Mouse (Mus musculus) splenic B cell, adult 2 months (primary cell): Measurements from ENCODE around the gene H2-Ob.
A peak's percentile ranks its signal among the peaks of the same experiment; 100 is the strongest.

Experiments
- DNase-seq: peaks from one replicate; pipeline ENCODE4 v3.0.0-alpha.2; 2011; ENCODE audit warnings: low read depth, low spot score
- H3K27me3 ChIP-seq: 2 replicates; pipeline ENCODE4 v1.6.1; 2012; ENCODE audit warnings: mild to moderate bottlenecking, low read length, moderate library complexity, mixed read lengths; ENCODE audit not compliant: control insufficient read depth, poor library complexity, insufficient read depth, severe bottlenecking
- H3K36me3 ChIP-seq: 2 replicates; pipeline ENCODE4 v1.6.1; 2012; ENCODE audit warnings: mild to moderate bottlenecking, low read length, moderate library complexity, mixed read lengths; ENCODE audit not compliant: control insufficient read depth, poor library complexity, insufficient read depth, severe bottlenecking

Gene H2-Ob

DNA sequence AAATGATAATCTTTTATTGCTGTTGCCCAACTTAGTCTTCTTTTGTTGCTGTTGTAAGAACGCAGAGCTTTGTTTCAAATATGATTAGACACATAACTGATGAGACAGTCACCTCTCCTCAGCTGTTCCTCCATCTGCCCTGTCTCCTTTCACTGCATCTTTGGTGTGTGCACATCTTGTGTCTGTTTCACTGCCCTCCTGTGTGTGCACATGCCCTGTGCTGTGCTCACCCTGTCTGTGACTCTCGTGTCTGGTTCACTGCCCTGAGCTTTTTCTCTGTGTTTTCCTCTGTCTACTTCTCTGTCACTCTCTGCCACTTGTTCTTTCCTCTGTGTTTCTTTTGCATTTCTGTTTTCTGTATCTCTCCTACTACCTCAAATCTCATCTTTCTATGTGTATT, 31.5 kb downstream of the H2-Ob start:
- peaks cover 39% of the 10 kb centered on the region for H3K36me3 ChIP-seq
- DNase-seq, result peak; percentile 66
- H3K27me3 ChIP-seq, result no peaks in the 10 kb centered on the region

DNA sequence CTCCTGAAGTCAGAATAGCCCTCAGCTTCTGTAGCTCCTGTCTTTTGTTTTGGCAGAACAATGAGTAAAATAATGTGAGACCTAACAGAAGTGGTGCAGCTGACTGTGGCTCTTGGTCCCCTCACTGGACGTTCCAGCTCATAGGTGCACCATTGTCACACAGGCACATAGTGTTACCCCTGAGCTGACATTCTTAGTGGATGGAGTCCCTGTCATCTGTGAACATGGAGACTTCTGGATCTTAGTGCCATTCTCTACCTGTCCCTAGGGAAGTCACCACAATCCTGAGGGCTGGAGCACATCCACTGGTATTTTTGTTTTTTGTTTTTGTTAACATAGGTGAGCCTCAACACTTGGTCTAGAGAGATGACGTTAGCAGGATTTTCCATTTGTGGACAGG, 32.2 kb downstream of the H2-Ob start:
- no peaks in the 10 kb centered on the region for H3K27me3 ChIP-seq
- DNase-seq, result peak; percentile 64
- H3K36me3 ChIP-seq, result peaks cover 36% of the 10 kb centered on the region

DNA sequence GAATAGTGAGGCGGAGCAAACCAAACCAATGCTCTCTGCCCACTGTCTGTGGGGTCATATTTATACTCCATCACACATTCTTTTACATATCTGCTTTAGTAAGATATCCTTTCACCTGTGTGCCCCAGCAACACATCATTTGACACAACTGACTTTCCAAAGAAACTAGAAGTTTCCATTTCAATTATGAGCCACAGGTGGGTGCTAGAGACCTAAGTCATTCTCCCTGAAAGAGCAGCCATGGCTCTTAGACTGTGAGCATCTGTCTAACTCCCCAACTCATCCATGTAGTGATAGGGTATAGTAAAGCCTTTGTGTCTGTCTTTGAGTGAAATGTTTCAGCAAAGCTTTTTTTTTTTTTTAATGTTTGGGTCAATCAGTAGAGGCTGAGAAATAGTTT, 33.4 kb downstream of the H2-Ob start:
- H3K36me3 ChIP-seq, result peaks cover 39% of the 10 kb centered on the region
- H3K27me3 ChIP-seq, result no peaks in the 10 kb centered on the region
- peak; percentile 76 for DNase-seq

DNA sequence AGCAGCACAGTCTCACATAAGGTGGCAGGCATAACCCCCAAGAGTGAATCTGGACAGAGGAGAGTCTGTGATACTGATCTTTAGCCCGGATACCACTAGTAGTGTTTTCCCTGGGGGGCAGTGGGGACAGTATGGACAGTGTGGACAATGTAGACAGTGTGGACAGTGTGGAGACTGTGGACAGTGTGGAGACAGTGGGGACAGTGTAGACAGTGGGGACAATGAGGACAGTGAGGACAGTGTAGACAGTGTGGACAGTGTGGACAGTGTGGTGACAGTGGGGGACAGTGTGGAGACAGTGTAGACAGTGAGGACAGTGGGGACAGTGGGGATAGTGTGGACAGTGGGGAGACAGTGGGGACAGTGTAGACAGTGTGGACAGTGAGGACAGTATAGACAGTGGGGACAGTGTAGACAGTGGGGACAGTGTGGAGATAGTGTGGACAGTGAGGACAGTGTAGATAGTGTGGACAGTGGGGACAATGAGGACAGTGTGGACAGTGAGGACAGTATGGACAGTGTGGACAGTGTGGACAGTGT, 41.9 kb downstream of the H2-Ob start:
- Histone ChIP-seq H3K36me3 (peaks cover 73% of the 10 kb centered on the region), H3K27me3 (no peaks in the 10 kb centered on the region)
- DNase-seq, result no peak

DNA sequence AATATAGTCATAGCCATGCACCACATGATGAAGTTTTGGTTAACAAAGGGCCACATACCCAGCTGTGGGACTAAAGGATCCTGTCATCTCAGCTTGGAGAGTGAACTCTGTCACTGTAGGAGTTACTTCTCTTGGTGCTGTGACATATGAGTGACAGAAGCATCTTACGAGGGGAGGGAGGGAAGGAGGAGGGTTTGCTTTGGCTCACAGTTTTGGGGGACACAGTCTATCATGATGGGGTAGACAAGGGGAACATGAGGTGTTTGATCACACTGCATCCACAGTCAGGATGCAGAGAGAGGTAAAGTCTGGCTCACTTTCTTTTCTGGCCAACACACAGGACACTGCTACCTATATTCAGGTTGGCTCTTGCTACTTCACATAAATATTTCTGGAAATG, 43.1 kb downstream of the H2-Ob start:
- H3K27me3 ChIP-seq, result no peaks in the 10 kb centered on the region
- peaks cover 80% of the 10 kb centered on the region for H3K36me3 ChIP-seq
- DNase-seq, result peak; percentile 60

DNA sequence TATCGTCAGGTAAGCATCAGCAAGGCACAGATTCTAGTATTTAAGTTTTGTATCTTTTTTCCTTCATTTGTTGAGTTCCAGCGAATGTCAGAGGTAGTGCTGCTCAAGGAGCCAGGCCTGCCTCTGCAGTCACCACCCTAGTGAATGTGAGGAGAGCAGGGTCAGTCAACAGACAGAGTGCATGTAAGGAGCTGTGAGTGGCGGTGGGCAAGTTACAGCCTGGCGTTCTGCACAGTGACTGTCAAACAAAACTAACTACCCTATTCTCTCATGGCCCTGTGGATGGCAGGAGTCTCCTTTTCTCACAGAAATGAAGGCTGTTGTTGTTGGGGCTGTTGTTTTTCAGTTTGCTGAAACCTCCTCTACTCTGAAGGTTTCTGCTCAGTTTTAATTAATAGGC, 46.7 kb downstream of the H2-Ob start:
- Histone ChIP-seq H3K27me3 (no peaks in the 10 kb centered on the region), H3K36me3 (peaks cover 59% of the 10 kb centered on the region)
- DNase-seq, result peak; percentile 62

DNA sequence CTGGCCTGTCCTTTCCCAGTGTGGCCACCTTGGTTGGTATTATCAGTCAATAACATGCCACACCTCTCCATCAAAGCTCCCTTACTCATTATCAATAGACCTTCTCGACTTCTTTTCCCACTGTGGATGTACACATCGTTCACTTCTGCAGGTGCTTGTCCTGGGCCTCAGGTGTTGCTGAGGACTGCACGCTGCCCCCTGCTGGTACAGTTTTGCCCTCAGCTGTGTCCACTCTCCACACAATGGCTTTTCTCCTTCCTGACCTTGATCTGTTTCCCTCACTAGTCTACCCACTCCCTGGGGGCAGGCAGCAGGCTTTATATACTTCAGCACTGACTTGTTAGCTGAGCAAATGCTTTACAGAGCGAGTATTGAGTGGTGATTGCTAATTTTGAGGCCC, 47.1 kb downstream of the H2-Ob start:
- Histone ChIP-seq H3K27me3 (no peaks in the 10 kb centered on the region), H3K36me3 (peaks cover 56% of the 10 kb centered on the region)
- peak; percentile 93 for DNase-seq

DNA sequence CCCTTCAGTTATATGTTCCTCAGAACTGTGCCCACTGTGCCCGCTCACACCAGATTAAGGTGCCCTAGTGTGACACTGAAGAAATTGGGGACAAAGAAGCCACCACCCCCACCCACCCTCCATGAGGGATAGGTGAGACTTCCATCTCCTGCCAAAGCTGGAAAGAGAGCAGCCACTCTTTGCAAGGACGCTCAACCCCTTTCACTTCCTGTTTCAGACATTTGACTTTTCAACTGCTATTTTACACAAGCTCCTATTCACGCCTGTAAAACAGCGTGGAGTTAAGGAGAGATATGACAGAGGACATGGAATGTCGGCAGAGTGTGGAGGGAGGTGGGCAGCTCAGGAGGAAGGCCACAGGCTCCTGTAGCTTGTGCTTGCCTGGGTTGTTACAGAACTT, 47.8 kb downstream of the H2-Ob start:
- peak; percentile 78 for DNase-seq
- peaks cover 50% of the 10 kb centered on the region for H3K36me3 ChIP-seq
- H3K27me3 ChIP-seq, result no peaks in the 10 kb centered on the region

DNA sequence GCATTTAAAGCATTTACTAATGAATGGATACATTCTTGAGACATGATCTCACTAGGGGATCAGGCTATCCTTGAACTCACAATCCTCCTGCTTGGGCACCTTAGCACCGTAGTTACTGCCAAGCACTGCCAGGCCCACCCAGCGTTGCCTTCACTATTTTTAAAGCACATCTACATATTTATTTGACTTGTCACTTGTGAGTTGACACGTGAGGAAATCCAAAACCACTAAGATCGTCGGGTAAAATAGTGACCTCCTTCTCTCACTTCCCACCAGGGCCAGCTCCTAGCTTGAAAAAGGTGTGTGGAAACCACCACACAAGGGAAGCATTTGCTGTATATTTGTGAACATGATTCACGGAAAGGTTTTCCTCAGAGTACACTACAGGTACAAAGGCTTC, 48.3 kb downstream of the H2-Ob start:
- Histone ChIP-seq H3K36me3 (peaks cover 46% of the 10 kb centered on the region), H3K27me3 (no peaks in the 10 kb centered on the region)
- DNase-seq, result peak; percentile 80

DNA sequence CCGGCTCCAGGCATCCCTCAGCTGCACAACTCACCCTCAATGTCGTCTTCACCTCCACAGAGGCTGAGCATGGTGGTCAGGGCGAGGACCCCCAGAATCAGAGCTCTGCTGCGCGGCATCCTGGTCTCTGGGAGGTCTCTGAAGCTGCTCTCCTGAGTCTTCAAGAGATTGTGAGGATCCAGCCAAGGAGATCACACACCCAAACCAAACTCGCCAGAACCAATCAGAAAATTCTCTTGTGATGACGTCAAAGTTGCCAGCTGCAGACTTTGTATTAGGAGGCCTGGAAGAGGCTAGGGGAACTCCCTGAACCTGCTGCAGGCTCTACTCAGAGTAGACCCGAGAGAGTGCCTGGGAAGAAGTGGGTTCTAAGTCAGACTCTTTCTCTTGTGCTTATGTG, 48.9 kb downstream of the H2-Ob start, which contains the start of gene H2-Aa:
Gene H2-Aa, minus strand, starts transcription at position 176 of the 400 bp plus-strand sequence.
- peak; percentile 99 for DNase-seq
- H3K36me3 ChIP-seq, result peaks cover 40% of the 10 kb centered on the region

DNA sequence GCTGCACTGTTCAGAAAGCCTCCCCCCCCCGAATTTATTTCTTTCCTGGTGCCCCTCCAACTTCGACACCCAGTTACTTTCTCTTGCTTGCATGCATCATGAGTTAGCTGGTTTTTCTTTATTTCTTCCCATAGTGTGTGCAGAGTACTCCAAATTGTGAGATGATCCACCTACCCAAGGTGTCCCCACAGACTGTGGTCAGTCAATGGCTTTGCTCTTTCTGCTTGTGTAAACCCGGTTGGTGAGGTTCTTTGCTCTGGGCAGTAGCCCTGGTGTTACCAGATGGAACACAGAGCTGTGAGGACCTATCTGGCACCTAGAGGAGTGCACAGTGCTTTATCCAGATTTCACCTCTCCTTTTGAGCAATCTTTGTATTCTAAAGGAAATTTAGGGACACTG, 49.4 kb downstream of the H2-Ob start:
- no peak for DNase-seq
- Histone ChIP-seq H3K27me3 (no peaks in the 10 kb centered on the region), H3K36me3 (peaks cover 35% of the 10 kb centered on the region)

More for the DNA sequence above, 48.9 kb downstream of the H2-Ob start, which contains the start of gene H2-Aa:
- no peaks in the 10 kb centered on the region for H3K27me3 ChIP-seq

DNA sequence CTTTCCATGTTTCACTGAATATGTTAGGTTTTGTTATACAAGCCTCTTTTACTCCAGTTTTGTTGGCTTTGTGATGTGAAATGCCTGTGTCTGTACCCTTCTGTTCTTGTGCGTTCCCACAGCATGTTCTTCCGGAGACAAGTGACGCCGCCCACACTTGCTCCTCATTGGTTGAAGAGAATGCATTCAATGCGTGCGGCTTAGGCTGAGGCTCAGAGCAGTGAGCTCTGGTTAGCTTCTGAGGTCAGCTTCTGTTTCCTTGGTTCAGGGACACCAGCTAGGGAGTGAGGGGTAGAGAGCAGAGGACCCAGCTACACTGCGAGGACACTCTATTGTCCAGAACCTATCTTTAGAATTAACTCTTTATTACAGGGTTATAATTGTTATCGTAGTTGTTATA, 52.9 kb downstream of the H2-Ob start:
- H3K27me3 ChIP-seq, result no peaks in the 10 kb centered on the region
- DNase-seq, result peak; percentile 99
- peaks cover 4% of the 10 kb centered on the region for H3K36me3 ChIP-seq

DNA sequence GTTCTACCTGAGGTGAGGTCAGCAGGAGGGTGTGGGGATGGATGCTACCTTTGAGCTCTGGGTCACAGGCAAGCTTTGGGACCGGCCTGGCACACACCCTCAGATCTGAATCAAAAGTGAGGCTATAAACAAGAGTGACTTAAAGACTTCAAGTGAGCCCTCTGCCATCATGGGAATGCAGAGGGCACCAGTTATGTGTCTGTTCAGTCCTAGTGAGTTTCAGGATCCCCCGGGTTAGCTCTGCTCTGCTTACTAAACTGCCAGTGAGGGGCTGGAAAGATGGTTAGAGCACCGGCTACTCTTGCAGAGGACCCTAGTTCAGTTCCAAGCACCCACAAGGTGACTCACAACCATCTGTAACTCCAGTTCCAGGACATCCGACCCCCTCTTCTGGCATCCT, 53.9 kb downstream of the H2-Ob start:
- no peaks in the 10 kb centered on the region for H3K36me3 ChIP-seq
- H3K27me3 ChIP-seq, result no peaks in the 10 kb centered on the region
- DNase-seq, result no peak

DNA sequence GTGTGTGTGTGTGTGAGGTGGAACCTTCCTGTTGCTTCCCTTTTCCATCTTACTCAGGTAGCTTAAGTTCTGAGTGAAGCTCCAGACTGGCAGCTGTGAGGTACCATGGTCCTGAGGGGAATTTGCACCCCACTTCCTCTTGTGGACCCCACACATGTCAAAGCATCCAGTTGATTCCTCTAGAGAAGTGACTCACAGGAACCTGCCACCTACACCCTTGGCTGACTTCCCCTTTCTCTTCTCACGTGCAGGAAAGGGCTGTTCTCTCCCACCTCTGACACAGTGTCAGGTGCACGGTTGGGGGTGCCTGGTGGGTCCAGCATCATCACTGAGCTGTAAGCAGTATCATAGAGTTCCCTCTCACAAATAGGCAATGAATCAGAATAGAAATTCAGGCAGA, 54.8 kb downstream of the H2-Ob start:
- Histone ChIP-seq H3K36me3 (no peaks in the 10 kb centered on the region), H3K27me3 (no peaks in the 10 kb centered on the region)
- peak; percentile 99 for DNase-seq

DNA sequence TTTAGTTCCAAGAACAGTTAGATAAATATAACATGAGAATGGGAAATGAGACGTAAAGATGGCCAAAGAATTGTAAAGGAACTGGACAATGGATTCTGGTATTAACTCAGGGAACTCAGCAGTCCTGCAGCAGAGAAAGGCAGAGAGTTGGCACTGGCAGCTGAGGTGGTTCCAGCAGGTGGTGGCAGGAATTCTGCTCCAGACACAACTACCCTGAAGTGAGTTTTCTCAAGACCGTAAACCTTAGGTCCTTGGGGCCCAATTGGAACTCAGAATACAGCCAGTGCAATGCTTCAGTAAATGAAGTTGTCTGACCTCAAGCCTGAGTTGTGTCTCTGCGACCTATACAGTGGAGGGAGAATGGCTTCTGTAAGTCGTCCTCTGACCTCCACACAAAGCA, 55.5 kb downstream of the H2-Ob start:
- DNase-seq, result peak; percentile 61
- H3K27me3 ChIP-seq, result no peaks in the 10 kb centered on the region
- no peaks in the 10 kb centered on the region for H3K36me3 ChIP-seq

DNA sequence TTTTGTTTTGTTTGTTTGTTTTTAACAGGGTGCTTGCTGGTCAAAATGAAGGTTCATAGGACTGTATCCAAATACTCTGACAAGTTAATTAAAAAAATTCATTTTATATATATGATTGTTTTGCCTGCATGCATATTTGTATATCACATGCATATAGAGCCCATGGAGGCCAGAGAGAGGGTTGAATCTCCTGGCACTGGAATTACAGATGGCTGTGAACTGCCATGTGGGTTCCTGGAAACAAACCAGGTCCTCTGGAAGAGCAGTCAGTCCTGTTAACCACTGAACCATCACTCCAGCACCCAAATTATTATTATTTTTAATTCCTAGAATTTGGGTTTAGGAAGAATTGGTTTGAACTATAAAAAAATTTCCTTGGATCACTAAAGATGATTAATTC, 56.6 kb downstream of the H2-Ob start:
- peak; percentile 62 for DNase-seq
- H3K36me3 ChIP-seq, result no peaks in the 10 kb centered on the region

More for the DNA sequence above, 56.6 kb downstream of the H2-Ob start:
- H3K27me3 ChIP-seq, result no peaks in the 10 kb centered on the region
